Mouse (Mus musculus): ENCODE data around the gene Eif4g1.

The Eif4g1 gene

DNA sequence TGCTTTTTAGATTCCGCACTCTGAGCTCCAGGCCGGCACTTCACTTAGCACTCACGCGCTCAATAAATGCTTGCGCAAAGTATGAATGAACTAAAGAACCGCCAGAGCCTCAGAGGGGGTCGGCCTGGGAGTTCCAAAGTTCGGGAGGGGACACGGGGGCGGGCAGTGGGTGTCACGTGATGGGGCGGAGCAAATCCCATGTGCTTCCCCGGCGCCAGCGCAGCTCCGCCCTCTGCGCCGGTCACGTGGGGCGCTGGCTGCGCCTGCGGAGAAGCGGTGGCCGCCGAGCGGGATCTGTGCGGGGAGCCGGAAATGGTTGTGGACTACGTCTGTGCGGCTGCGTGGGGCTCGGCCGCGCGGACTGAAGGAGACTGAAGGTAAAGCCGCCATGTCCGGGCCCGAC lies 4.4 kb downstream of the Eif4g1 start:
- DNase-seq (ENCODE audit: extremely low spot score, low read depth, low spot score), result peak; percentile 75

DNA sequence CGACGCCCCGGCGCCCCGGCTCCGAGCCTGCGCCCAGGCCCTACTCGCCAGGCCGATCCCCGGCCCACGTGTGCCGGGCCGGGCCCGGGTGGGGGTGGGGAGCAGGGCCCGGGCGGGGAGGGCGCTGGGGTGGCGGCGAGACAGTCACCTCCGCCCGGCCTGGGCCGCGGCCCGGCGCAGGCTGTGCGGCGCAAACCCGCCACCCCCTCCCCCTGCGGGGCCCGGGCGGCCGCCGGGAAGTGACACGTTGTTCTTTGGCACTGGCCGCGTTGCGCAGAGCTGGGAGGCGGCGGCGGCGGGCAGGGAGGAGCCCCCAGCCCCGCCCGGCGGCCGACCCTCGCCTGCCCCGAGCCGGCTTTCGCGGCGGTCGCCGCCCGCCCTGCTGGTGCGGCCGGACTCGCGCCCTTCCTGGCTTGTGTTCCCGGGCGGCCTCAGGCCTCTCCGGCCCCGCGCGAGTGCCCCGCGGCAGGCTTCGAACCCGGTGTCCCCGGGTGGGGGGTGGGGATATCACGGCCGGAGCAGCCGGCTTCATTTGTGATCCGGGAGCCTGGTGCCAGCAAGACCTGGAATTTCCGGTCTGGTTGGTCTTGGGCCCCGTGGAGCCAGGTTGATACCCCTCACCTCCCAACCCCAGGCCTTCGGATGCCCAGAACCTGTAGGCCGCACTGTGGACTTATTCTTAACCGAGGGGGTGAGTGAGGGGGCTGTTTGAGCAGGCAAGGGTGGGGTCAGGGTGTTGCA lies 5.0 kb downstream of the Eif4g1 start:
- no peak for DNase-seq (ENCODE audit: extremely low spot score, low read depth, low spot score)

GRCm38 (mm10) chr16:20673706-20674303 lies 5.7 kb downstream of the Eif4g1 start:
- no peak for DNase-seq (ENCODE audit: extremely low spot score, low read depth, low spot score)

DNA sequence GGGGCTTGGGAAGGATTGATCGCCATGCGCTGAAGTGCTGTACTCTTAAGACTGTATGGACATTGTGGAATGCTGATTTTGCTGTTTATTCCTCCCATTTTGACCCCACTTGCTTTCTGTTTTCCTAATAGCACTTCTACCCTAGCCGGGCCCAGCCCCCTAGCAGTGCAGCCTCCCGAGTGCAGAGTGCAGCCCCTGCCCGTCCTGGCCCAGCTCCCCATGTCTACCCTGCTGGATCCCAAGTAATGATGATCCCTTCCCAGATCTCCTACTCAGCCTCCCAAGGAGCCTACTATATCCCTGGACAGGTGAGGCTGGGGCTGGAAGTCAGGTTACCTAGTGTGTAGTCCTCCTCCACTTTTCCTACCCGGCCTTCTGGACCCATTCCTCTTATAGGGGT lies 7.1 kb downstream of the Eif4g1 start:
- DNase-seq (ENCODE audit: extremely low spot score, low read depth, low spot score), result no peak

GRCm38 (mm10) chr16:20676702-20677101 lies 8.6 kb downstream of the Eif4g1 start:
- no peak for DNase-seq (ENCODE audit: extremely low spot score, low read depth, low spot score)

GRCm38 (mm10) chr16:20677380-20677779 lies 9.3 kb downstream of the Eif4g1 start:
- no peak for DNase-seq (ENCODE audit: extremely low spot score, low read depth, low spot score)

DNA sequence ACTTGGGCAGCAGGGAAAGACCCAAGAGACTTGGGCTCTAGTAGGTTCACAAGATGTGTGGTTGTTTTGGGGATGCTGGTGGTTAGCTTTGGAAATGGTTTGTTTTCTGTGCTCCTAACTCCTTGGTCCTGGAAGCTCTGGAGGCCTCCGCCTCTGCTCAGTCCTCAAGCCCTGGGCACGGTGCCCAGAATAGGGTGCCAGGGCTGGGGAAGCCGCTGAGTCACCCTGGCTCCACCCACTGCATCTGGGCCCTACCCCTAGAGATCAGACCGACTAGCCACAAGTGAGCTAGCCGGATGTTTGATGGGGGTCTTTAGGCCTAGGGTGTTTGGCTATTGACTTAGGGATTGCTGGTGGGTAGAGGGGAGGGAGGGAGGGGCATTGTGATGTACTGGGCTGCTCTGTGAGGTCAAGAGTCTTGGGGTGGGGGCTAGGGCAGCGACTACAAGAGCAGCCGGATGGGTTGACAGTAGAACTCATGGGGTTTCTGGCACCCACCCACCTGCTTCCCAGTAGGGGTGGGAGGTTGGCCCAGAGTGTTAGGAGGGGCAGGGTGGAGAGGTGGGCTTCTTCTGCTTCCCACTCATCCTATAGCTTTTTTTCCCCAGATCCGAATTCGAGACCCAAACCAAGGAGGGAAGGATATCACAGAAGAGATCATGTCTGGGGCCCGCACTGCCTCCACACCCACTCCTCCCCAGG lies 10.0 kb downstream of the Eif4g1 start:
- no peak for DNase-seq (ENCODE audit: extremely low spot score, low read depth, low spot score)

- no peak for DNase-seq (ENCODE audit: extremely low spot score, low read depth, low spot score)
These were observed 22.7 kb downstream of the Eif4g1 start for GRCm38 (mm10) chr16:20690774-20691173.

DNA sequence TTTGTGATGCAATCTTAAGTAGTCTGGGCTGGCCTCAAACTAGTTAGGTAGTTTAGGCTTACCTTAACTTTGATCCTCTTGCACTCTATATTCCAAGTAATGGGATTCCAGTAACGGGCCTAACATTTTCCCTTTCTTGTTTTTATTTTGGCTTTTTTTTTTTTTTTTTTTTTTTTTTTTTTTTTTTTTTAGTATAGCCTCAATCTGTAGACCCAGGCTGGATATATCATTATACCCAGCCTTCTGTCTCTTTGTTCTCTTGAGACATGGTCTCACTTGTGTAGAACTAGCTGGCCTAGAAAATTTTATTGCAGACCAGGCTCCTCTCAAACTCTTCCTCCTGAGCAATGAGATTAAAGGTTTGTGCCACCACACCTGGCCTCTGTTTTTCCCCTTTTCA lies 23.5 kb downstream of the Eif4g1 start:
- DNase-seq (ENCODE audit: extremely low spot score, low read depth, low spot score), result no peak

DNA sequence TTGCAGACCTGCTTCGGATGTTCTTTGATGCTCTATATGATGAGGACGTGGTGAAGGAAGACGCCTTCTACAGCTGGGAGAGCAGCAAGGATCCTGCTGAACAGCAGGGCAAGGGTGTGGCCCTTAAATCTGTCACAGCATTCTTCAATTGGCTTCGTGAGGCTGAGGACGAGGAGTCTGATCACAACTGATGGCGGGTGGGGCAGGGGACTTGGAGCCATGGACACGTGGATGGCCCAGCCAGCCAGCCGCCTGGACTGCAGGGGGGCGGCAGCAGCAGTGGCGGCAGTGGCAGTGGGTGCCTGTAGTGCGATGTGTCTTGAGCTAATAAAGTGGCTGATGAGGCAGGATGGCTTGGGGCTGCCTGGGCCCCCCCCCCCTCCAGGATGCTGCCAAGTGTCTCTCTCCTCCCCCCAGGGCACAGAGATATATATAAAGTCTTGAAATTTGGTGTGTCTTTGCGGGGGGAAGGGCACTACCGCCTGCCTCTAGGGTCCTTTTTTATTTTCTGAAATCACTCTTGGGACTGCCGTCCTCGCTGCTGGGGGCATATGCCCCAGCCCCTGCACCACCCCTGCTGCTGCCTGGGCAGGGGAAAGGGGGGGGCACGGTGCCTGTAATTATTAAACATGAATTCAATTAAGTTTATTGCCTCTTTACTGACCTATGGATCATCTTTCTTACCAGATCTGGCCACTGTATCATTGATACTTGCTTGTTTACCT lies 24.3 kb downstream of the Eif4g1 start:
- no peak for DNase-seq (ENCODE audit: extremely low spot score, low read depth, low spot score)

- DNase-seq (ENCODE audit: extremely low spot score, low read depth, low spot score), result peak; percentile 68
These were observed 25.1 kb downstream of the Eif4g1 start, which contains the start of gene Fam131a for GRCm38 (mm10) chr16:20693111-20693701. Gene Fam131a, plus strand, starts transcription at chr16:20693241.

DNA sequence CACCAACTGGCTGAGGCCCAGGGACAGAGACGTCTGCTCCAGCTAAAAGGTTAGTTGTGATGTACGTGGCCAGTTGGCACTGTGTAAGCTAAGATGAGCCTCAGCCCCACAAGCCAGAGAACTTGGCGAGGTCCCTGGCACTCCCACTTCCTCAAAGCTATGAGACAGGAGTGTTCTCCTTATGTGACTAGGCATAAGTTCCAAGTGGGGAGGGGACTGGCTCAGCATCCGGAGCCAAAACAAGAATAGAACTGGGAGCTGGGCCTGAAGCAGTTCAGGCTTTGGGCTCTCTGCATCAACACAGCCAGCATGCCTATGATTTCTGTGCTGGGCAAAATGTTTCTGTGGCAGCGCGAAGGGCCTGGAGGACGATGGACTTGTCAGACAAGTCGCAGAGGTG lies 26.7 kb downstream of the Eif4g1 start:
- no peak for DNase-seq (ENCODE audit: extremely low spot score, low read depth, low spot score)

DNA sequence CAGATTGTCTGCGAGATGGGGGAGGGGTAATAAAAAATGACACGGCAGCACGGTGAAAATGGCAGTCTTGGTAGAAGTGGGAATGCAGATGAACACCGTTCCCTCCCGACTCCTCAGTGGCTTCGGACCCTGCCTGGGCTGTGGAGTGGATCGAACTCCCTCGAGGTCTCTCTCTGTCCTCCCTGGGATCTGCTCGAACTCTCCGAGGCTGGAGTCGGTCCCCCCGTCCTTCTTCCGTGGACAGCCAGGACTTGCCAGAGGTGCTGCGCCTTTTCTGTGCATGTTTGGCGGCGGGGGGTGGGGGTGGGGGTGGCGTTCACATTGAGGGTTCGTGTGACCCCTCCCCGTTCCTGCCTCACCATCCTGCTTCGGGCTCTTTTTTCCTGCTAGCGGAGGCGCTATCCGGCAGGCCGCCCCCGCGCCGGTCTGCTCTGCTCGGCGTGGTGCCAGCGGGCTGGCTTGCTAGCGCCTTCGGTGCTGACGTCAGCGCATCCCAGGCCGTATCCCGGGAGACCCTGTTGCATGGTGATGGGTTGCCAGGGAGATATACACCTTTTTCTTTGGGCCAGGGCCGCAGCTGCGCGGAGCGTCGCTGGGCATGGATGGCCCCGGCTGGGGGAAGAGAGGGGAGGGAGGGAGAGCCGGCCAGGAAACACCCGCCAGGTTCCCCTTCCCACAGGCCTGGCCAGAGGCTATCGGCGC lies 27.7 kb downstream of the Eif4g1 start:
- no peak for DNase-seq (ENCODE audit: extremely low spot score, low read depth, low spot score)

GRCm38 (mm10) chr16:20699266-20699665 lies 31.2 kb downstream of the Eif4g1 start:
- DNase-seq (ENCODE audit: extremely low spot score, low read depth, low spot score), result no peak

GRCm38 (mm10) chr16:20700036-20700435 lies 31.9 kb downstream of the Eif4g1 start:
- no peak for DNase-seq (ENCODE audit: extremely low spot score, low read depth, low spot score)

DNA sequence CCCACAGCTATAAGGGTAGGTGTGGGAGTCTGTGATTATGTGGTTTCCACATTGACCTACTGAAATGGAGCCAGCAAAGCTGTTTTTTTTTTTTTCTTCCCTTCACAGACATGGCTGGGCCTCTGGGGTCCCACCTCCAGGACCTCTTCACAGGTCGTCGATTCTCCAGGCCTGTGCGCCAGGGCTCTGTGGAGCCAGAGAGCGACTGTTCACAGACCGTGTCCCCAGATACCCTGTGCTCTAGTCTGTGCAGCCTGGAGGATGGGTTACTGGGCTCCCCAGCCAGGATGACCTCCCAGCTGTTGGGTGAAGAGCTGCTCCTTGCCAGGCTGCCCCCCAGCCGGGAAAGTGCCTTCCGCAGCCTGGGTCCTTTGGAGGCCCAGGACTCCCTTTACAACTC lies 33.2 kb downstream of the Eif4g1 start:
- DNase-seq (ENCODE audit: extremely low spot score, low read depth, low spot score), result no peak

GRCm38 (mm10) chr16:20701729-20702521 lies 33.8 kb downstream of the Eif4g1 start:
- DNase-seq (ENCODE audit: extremely low spot score, low read depth, low spot score), result no peak

DNA sequence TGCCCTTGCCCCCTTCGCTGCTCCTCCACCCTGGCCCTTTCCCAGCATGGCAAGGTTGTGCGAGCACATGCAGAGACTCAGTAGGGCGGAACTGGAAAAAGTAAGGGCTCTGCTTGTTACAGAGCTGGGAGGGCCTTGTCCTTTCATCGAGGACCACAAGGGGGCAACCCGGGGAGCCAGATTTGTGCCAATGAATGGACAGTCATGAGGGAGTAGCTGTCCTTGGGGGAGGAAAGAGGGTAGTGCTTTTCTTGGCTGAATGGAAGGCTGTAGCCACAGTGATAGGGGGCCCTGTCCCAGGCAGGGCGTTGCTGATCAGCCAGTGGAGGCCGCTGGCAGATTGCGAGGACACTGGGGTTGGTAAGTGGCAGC lies 34.4 kb downstream of the Eif4g1 start:
- DNase-seq (ENCODE audit: extremely low spot score, low read depth, low spot score), result no peak

DNA sequence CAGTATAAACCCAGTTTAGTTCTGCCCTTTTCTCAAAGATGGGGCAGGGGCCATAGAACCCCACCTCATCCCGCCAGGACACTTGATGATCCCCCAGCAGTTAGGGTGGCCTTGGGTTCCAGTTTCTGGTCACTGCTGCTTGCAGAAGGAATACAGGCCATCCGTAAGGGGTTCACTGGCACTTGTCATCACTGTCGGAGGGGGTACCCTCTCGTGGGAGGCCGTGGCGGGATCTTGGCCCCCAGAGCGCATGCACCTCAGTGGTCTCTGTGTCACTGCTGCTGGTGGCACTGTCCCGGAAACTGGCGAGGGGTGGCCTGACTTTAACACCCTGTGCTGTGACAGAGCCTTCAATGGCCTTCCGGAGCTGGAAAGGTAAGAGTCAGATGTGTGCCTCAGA lies 35.0 kb downstream of the Eif4g1 start:
- DNase-seq (ENCODE audit: extremely low spot score, low read depth, low spot score), result no peak

All from hindlimb bud, embryonic 11.5 days (tissue).